Comparison of ENCODE assay signal across 8 mouse cellular contexts in the genomic region with DNA sequence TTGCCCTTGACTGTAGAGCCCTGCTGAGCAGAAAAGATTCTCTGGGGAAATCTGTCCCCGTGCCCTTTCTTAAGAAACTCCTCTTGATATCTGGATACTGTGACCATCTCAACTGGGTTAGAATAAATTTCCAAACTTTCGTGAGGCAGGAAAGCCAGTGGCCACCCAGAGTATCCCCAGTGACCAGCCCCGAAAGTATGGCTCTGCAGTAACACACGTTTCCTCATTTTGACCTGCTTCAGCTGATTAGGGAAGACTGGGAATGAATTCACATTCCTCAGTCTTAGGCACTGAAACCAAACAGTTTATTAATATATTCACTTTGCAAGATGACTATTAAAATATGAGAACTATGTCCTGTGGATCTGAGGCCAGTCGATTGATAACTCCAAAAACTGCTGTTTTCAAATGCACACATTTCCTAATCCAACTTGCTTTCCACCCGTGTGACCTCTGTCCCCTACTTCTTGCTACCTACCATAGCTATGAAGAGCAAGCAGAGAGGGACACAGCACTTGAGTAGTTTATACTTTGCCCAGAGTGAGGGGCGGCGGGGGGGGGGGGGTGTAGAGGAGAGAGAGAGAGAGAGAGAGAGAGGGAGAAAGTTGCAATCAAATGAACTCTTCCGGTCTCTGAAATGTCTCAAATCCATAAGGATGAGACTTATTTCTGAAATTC. TPM values are rescaled to one million over a fixed set of nuclear protein-coding genes. Genes with fewer than 3 reads are reported as not detected.
DNase-seq lines count a peak whose midpoint lies in the region; ATAC-seq and TF ChIP-seq lines count a peak whose summit lies in the region.

No protein-coding gene starts in this region.

- no peaks in the 10 kb centered on the region for H3K27me3 ChIP-seq in hindbrain, embryonic 12.5 days

- H3K36me3 ChIP-seq in hindbrain, embryonic 12.5 days, result no peaks in the 10 kb centered on the region

- ATAC-seq in hindbrain, embryonic 12.5 days (ENCODE audit: low FRiP score), result no peak

- no peaks in the 10 kb centered on the region for H3K9me3 ChIP-seq in hindbrain, embryonic 12.5 days (replicated peaks)

- peak overlapping the region; percentile 87; the same call in 1 of the 2 replicates for H3K9ac ChIP-seq in hindbrain, embryonic 12.5 days

- peak overlapping the region; percentile 71 for H3K4me3 ChIP-seq in hindbrain, embryonic 12.5 days

- TF ChIP-seq CTCF in brain, embryonic 14.5 days (IDR thresholded peaks at IDR 0.05; ENCODE audit: borderline replicate concordance, extremely low read depth, insufficient read depth, insufficient read length), result no peak

- WGBS in hindbrain, embryonic 12.5 days, result 29% methylated on average over 8 of the region's 9 CpGs

- peak; percentile 33 for DNase-seq in adrenal gland, postnatal 14 days
- no peak for DNase-seq in adrenal gland, postnatal 25 days
- peak; percentile 33 for DNase-seq in brain, embryonic 14.5 days (ENCODE audit: low read depth)
- DNase-seq in lung, postnatal 14 days, result peak; percentile 10
- DNase-seq in urinary bladder, postnatal 36 days (ENCODE audit: low spot score in 2 of 2), result no peak
- DNase-seq in right cerebral cortex, adult 2 months (ENCODE audit: low spot score in 2 of 2), result no peak
- no peak for DNase-seq in frontal cortex, postnatal 14 days (ENCODE audit: low spot score in 2 of 2)

- no peak for TF ChIP-seq POLR2A in brain, embryonic 14.5 days (IDR thresholded peaks at IDR 0.05; ENCODE audit: borderline replicate concordance, extremely low read depth, insufficient read depth, insufficient read length, poor library complexity, severe bottlenecking)

- peaks cover 7% of the 10 kb centered on the region; the same call in 1 of the 2 replicates for H3K4me1 ChIP-seq in hindbrain, embryonic 12.5 days

- peak overlapping the region; percentile 95 for H3K4me2 ChIP-seq in hindbrain, embryonic 12.5 days (replicated peaks)

- no peak overlapping the region for H3K27ac ChIP-seq in hindbrain, embryonic 12.5 days

RNA-seq across cellular contexts. Expression of gene Sox5, which starts 1.0 kb away (rescaled TPM):
- total RNA-seq in adrenal gland, postnatal 14 days (2021), result 11.5 and 18.5 TPM in 2 replicates
- total RNA-seq in adrenal gland, postnatal 25 days (2021), result 10.8 and 14.7 TPM in 2 replicates
- 30.3 and 40.8 TPM in 2 replicates for polyA plus RNA-seq in brain, embryonic 14.5 days (2012; rRNA removed)
- 49.1 and 58.0 TPM in 2 replicates for polyA plus RNA-seq in hindbrain, embryonic 12.5 days (2016; fragmentation: Nextera tagmentation; extraction: Ambion mirVana)

Comparison
In these comparisons a context has a peak if more than half of its experiments do, and no peak if none do; other contexts are left out.
1. DNase-seq: peak in adrenal gland, postnatal 14 days (single experiment), brain, embryonic 14.5 days (single experiment) and lung, postnatal 14 days (single experiment); none in adrenal gland, postnatal 25 days (single experiment), urinary bladder, postnatal 36 days (0 of 2), right cerebral cortex, adult 2 months (0 of 2) and frontal cortex, postnatal 14 days (0 of 2).